Mouse (Mus musculus) myocyte (in vitro differentiated cells): ENCODE measurements around the gene Ryr2.
"Not testable (repeated sequence)": the region's sequence is repeated elsewhere in the genome, so short reads cannot be mapped to it uniquely, and the experiment has no call there.

Experiments used
- CEBPB ChIP-seq: IDR thresholded peaks from 2 replicates; pipeline ENCODE4 v1.6.1; 2011; ENCODE audit warnings: mild to moderate bottlenecking, moderate library complexity; ENCODE audit not compliant: poor library complexity, insufficient read depth, severe bottlenecking
- MAX ChIP-seq: IDR thresholded peaks from one replicate; pipeline ENCODE4 v1.6.1; 2011; ENCODE audit warnings: low read depth, mild to moderate bottlenecking, control low read depth
- POLR2A ChIP-seq: IDR thresholded peaks from one replicate; pipeline ENCODE4 v1.6.1; 2011; ENCODE audit warnings: low read depth, mild to moderate bottlenecking, control low read depth, moderate library complexity; ENCODE audit not compliant: insufficient read length

DNA sequence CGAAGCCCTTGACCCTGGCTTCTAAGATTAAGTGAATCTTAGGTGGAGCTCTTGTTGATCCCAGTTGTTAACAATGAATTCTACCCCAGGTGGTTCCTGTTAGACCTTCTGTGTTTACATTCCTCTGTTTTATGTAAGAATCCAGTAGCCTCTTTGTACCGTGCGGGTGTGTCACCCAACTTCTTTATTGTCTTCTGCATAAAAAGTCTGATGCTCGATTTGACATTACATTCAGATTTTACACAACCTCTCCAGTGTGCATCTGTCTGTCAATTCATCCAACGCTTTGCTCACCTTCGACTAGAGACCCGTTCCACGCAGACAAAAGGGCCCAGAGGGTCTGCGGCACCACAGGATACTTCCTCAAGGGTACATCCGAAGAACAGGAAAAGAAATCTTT is 29.7 kb upstream of the Ryr2 start:
- not testable (repeated sequence) for TF ChIP-seq POLR2A, CEBPB, MAX
